Mouse (Mus musculus) skeletal muscle tissue, adult 2 months (tissue): ENCODE results near the gene Ggt6.
"Not testable (repeated sequence)": the region's sequence is repeated elsewhere in the genome, so short reads cannot be mapped to it uniquely, and the experiment has no call there.

Source experiments
- DNase-seq: peaks from one replicate; pipeline ENCODE4 v3.0.0-alpha.2; 2012; ENCODE audit warnings: low read depth, low spot score

Gene Ggt6

GRCm38 (mm10) chr11:72438411-72438810, 3.1 kb downstream of the Ggt6 start:
- DNase-seq: no peak

- DNase-seq: not testable (repeated sequence)
Measured at GRCm38 (mm10) chr11:72440597-72440964, 5.3 kb downstream of the Ggt6 start.

GRCm38 (mm10) chr11:72440965-72441664, 5.8 kb downstream of the Ggt6 start, which contains the start of gene Mybbp1a:
TSS of gene Mybbp1a (plus strand) at chr11:72441355.
- DNase-seq: peak; percentile 96

GRCm38 (mm10) chr11:72446311-72447105, 11.2 kb downstream of the Ggt6 start:
- no peak for DNase-seq

GRCm38 (mm10) chr11:72447475-72447874, 12.1 kb downstream of the Ggt6 start:
- DNase-seq: no peak

GRCm38 (mm10) chr11:72452140-72452665, 16.9 kb downstream of the Ggt6 start:
- no peak for DNase-seq

- no peak for DNase-seq
Measured at GRCm38 (mm10) chr11:72453105-72453953, 18.0 kb downstream of the Ggt6 start.

- no peak for DNase-seq
Measured at GRCm38 (mm10) chr11:72455694-72456093, 20.4 kb downstream of the Ggt6 start.

- DNase-seq: no peak
Measured at GRCm38 (mm10) chr11:72457995-72458496, 22.7 kb downstream of the Ggt6 start.

- DNase-seq: no peak
Measured at GRCm38 (mm10) chr11:72458502-72458901, 23.2 kb downstream of the Ggt6 start.

- no peak for DNase-seq
Measured at GRCm38 (mm10) chr11:72461500-72461981, 26.2 kb downstream of the Ggt6 start.

- DNase-seq: no peak
Measured at GRCm38 (mm10) chr11:72464821-72465220, 29.5 kb downstream of the Ggt6 start.

GRCm38 (mm10) chr11:72465978-72466693, 30.8 kb downstream of the Ggt6 start:
- no peak for DNase-seq

GRCm38 (mm10) chr11:72466694-72467507, 31.6 kb downstream of the Ggt6 start:
- DNase-seq: no peak

GRCm38 (mm10) chr11:72468525-72468924, 33.2 kb downstream of the Ggt6 start:
- no peak for DNase-seq

- no peak for DNase-seq
Measured at GRCm38 (mm10) chr11:72469217-72469616, 33.9 kb downstream of the Ggt6 start.

GRCm38 (mm10) chr11:72470004-72470403, 34.7 kb downstream of the Ggt6 start:
- DNase-seq: no peak

- DNase-seq: no peak
Measured at GRCm38 (mm10) chr11:72471381-72471780, 36.1 kb downstream of the Ggt6 start.

- no peak for DNase-seq
Measured at GRCm38 (mm10) chr11:72473540-72473939, 38.2 kb downstream of the Ggt6 start.

- peak; percentile 57 for DNase-seq
Measured at GRCm38 (mm10) chr11:72474926-72475325, 39.6 kb downstream of the Ggt6 start.
